Mouse (Mus musculus) bone marrow, adult 2 months (tissue): ENCODE measurements around the gene Pigf.

Experiments
- CTCF ChIP-seq: fragments of 200-500 bp; IDR thresholded peaks from 2 replicates; pipeline ENCODE4 v1.5.1; 2011; ENCODE audit warnings: low read length, control low read depth; ENCODE audit not compliant: control insufficient read depth, insufficient read depth
- POLR2A ChIP-seq: fragments of 200-500 bp; IDR thresholded peaks from 2 replicates; pipeline ENCODE4 v1.6.1; 2011; ENCODE audit warnings: low read depth, mild to moderate bottlenecking, control low read depth, low read length, borderline replicate concordance; ENCODE audit not compliant: control insufficient read depth

GRCm38 (mm10) chr17:87063461-87063860, 38.3 kb upstream of the Pigf start:
- TF ChIP-seq CTCF (no peak), POLR2A (no peak)
